Mouse (Mus musculus): ENCODE measurements around the gene Sec1. TPM values are rescaled to one million over a fixed set of nuclear protein-coding genes. Genes with fewer than 3 reads are reported as not detected.

The Sec1 gene
- polyA plus RNA-seq, 1 experiment, result 0.14 TPM

DNA sequence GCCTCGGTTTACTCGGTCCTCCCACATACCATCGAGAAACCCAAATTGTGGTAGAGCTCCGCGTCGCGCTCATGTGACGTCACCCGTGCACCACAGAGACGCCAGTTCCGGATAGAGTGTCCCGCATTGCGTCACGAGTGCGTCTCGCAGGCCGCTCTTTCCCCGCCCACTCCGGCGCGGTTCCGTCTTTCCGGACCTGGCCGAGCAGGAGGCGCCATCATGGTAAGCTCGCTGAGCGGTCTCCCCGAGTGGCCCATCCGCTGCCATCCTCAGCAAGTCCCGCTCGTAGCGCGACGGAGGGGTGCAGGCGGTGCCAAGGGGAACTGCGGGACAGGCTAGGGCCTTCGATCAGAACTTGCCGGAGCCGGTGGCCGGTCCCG is 23.7 kb upstream of the Sec1 start, which contains the start of gene Sphk2:
Gene Sphk2 (minus strand): TSS at position 85 of the 380 bp plus-strand sequence.
- DNase-seq (ENCODE audit: low spot score), result peak; percentile 98

DNA sequence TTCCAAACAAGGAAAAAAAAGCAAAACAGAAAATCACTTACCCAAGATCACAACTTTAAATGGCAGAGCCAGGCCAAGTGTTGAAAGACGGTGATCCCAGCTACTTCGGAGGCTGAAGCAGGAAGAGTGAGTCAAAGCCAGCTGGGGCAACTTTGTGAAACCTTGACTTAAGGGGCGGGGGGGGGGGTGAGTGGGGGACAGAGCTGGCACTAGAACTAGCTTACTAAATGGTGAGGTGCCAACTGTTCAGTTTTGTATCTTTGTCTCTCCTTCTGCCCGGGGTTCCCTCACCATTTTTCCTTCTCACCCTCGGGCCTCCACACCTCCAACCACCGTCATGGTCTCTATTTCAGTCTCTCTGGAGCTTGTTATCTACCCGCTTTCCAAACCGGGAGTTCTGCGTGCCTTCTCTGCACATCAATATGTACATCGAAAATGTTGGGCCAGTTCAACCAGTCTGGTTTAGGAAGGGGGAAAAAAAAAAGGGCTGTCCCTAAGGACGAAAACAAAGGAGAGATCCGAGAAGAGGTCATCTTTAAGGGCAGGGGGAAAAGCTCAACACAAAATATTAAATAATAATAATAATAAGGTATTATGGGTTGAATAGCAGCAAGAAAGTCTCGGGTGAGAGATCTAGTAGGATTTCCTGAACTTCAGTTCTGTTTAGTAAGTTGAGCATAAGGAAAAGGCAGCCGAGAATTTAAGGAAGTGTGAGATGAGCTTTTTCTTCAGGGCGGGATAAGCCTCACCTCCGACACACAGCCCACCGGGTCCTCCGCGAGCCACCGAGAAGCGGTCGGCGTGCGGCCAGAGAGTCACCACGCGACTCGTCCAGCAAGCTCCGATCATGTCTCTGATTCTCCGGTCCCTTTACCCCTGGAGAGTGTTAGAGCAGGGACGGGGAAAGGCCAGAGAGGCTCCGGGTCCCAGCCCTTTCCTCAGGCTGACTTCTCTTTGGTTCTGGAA is 23.0 kb upstream of the Sec1 start:
- DNase-seq (ENCODE audit: low spot score), result no peak

DNA sequence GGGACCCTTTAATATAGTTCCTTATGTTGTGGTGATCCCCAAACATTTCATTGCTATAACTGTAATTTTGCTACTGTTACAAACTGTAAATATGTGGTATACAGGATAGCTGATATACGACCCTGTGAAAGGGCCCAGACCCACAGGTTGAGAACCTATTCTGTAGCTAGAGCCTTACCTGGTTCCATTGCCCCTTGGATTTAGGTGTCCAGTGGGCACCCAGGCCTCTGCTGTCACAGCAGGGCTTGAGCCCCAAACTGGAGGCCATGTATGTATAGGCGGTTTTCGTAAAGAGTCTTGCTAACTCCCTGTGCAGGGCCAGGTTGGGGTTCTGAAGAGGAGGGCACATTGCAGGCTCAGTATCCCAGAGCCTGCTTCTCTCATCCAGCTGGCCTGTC is 22.3 kb upstream of the Sec1 start:
- DNase-seq (ENCODE audit: low spot score), result no peak

DNA sequence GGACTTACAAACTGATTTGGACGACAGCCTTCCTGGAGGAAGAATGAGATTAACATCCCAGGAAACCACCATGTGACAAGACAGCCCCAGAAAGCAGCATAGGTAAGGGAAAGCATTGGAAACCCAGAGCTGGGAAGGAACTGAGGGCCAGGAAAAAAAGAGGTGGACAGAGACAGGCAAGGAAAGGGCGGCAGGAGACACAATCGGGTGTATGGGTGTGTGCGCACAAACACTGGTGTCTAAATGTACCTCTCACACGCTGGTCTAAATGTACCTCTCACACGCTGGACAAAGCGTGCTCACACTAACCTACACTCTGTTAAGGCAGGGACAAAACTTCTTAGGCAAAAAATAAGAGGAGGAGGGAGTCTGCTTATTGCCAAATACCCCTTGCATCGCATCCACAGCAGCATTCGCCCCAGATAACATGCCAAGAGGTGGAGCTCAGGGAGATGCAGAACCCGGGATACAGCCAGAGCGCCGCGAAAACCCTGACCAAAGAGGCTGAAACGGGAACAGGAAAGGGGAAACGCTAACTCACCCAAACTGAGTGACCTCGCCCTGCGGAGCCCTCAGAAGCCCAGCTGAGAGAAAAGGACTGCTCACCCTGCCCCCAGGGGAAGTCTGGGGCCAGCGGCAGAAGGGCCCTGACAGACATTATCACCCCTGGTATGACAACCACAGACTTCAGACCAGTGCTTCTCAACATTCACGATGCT is 21.7 kb upstream of the Sec1 start:
- DNase-seq (ENCODE audit: low spot score), result no peak

DNA sequence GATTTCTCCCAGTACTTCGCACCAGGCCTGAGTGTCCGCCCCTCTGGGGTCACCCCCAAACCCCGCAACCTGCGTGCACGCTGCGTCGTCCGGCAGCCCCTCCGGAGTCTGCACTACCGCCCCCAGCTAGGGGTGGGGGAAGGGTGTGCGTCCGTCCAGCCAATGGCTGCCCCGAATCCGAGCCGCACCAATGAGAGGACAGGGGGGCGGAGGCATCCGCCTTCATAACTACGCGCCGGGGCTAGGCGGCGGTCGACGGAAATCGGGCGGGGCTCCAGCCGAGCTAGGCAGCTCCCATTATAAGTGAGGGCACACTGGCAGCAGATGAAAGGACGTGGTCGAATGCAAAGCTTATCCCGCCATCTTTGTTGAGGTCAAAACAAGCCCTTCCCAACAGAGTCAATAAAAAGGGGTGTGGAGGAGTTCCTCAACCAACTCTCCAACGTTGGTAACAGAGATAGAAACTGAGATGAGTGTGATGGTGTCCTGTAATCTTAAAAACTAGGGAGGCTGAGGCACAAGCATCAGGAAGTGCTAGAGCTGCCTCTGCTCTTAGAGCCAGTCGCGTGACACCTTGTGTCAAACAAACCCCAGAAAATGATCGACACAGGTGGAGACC is 21.0 kb upstream of the Sec1 start, which contains the start of gene Rpl18:
Gene Rpl18 (plus strand): TSS at position 368 of the 619 bp plus-strand sequence.
- DNase-seq (ENCODE audit: low spot score), result peak; percentile 89

DNA sequence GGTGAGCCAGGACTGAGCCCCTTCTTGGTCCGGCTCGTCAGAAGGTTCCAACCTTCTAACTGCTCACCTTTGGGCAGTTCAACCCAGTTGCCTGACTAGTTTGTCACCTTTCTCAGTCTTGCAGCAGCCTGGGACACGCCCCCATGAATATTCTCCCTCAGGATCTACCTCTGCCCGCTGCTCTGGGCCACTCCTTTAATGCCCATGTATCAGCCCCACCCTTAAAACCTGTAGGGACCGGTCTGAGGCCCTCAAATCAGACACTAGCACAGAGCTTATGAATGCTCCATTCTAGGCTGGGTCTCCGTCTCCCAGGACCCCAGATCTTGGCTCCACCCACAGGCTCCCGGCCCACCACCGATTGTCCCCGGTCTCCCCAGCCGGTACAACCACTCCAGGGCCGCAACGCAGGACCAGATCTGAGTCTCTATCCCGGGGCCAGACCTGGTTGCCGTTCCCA is 20.5 kb upstream of the Sec1 start:
- no peak for DNase-seq (ENCODE audit: low spot score)

DNA sequence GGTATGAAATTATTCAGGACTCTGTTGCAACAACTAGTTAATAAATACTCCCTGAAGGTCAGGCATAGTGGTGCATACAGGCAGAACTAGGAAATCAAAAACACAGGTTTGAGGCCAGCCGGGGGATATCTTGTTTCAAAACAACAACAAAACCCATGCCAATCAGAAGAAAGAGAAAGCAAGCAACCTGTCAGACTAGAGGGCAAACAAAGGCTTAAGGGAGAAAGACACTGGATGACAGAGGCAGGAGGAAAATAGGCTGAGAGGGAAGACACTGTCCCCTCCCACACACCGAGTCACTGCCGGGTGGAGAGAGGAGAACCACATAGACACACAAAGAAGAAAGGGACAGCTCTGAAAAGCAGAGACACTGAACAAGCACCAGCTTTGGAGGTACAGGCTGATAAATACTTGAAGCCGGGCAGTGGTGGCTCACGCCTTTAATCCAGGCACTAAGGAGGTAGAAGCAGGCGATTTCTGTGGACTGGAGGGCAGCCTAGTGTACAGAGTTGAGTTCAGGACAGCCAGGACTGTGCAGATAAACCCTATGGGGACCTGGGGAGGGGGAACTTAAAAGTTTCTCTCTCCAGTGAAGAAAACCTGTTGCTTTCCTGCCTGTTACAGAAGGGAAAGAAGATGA is 19.8 kb upstream of the Sec1 start:
- no peak for DNase-seq (ENCODE audit: low spot score)

DNA sequence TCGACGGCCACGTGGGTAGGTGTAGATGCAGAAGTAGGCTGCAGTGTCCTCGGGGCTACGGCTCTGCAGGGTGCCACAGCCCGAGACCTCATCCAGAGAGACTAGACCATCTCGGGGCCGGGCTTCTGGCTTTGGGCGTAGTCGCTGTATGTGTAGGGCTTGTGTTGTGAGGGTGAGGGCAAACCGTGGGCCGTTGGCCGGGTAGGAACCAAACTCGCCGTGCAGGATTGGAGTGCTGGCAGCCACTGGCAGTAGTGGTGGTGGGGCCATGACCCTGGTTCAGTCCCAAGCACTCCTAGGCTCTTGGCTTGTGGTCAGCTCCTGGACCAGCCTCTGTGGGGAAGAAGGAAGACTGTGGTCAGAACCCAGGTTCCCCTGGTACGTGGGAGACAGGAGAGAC is 19.2 kb upstream of the Sec1 start:
- DNase-seq (ENCODE audit: low spot score), result no peak

DNA sequence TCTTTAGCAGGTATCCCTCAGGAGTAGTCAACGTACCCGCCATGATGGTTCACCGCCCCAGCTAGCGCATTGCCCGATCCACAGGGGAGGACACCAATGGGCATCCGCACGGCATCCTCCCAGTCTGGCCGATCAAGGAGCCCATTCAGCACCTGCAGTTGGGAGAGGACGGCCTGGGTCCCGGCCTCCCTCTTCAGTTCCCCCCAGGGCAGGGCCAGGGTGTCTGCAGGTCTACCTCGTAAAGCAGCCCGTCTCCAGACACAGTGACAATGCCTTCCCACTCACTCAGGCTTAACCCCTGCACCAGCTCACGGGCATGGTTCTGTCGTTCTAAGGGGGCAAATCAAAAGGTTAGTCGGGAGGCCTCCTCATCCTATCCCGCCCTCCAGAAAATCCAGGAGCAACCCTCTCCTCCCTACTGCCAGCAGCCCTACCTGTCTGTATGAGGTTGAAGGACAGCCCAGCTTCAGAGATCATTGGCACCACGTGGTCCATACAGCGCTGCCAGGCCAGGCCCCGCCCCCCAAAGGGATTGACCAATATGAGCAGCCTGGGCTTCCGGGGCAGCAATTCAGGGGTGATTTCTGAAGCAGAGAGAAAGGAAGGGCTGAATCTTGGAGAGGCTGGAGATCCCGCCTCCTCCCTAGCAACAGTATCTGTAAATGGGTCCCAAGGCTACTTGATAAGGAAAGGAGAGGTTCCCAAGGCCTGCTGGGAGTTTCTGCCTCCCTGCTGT is 18.0 kb upstream of the Sec1 start:
- DNase-seq (ENCODE audit: low spot score), result no peak

DNA sequence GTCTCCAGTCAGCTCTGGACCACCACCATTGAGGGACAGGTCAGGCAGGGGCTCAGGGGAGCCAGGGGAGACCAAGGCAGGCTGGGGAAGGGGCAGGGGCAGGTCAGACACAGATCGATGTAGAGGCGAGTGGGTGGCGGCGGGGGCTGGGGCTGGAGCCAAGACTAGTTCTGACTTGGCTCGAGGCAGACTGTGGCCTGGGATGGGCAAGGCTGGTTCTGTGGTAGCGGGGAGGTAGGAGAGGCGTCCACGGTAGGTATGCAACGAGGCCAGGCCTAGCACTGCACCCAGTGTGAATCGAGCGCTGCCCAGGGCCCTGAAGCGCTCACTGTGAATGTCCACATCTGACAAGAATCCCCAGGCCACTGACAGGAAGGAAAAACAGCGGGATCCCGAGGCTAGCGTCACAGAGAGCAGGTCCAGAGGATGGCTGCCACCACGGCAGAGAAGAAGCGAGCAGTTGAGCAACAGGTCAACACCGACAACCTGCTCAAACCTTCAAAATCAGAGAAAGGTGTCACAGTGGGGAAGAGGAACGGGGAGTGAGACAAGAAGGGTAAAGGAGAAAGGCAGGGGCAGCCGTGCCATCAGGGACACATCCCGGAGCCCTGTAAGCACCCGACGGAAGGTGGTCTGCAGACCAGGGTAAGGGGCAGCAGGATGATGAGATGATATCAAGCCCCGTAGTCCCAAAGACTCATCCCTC is 17.3 kb upstream of the Sec1 start:
- no peak for DNase-seq (ENCODE audit: low spot score)

DNA sequence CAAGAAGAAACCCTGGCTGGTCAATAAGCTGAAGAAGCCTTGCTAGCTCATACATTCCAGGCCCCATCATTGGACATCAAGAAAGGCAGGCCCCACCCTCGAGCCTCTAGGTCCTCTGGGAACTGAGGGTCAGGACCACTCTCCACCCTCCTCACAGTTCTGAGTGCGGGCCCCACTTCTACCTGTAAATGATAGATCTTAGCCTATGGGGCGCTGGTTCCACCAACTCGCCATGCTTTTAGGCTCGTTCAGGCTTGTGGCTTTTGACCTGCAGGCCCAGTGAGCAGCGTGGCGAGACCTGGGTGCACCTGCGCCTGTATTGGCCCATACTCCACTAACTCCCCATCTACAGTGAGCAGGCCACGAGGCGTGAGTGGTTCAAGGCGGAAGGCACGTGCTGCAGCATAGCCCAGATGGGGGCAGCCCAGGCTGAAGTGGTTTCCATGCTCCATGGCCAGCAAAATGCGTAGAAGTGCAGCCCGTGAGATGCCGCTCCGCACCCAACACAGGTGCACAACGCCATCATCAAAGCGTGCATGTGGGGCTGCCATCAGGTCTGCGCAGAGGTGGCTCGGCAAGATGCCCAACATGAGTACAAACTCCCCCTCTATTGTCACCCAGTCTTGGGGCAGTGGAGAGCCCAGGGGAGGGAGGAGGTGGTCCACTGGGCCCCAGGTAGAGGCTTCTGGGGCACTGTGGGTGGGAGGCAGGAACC is 16.4 kb upstream of the Sec1 start:
- DNase-seq (ENCODE audit: low spot score), result no peak

DNA sequence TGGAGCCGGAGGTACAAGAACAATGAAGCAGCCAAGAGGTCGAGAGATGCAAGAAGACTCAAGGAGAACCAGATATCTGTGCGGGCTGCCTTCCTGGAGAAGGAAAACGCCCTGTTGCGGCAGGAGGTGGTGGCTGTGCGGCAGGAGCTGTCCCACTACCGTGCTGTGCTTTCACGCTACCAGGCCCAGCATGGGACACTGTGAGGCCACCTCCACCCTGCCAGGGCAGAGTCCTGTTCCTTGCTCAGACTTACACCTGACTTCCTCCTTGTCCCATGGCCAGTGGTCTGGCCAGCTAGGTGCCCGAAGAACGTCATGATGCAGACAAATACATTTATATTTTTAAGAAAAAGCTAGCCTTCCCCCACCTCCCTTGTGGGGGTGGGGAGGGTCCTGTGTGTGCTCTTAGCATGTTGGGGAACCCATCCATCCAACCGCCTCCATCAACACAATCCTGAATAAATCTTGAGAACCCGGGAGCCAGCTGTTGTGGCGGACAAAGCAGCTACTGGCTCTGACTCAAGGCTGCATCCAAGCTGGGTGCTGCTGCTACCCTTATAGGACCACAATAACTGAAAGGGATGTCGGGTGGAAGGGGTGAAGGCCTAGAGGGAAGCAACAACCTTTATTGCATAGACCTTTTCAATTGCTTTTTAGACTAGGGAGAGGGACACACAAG is 15.6 kb upstream of the Sec1 start:
- no peak for DNase-seq (ENCODE audit: low spot score)

DNA sequence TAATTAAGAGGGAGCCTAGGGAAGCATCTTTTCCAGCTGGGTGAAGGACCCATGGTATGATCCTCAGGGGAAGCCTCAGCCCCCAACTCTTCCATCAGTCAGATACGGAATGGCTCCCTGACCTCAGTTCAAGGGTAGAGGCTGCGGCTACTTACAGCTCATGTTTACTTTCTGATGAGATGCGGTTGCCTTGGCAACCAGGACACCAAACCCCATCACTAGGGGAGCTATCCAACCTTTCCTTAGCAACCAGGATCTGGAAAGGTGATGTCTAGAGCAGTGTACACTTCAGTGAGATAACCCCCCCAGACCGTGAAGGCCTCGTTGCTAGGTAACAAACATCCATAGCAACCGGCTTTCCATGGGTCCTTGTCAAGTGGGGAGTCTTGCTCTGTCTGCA is 14.8 kb upstream of the Sec1 start:
- DNase-seq (ENCODE audit: low spot score), result no peak

DNA sequence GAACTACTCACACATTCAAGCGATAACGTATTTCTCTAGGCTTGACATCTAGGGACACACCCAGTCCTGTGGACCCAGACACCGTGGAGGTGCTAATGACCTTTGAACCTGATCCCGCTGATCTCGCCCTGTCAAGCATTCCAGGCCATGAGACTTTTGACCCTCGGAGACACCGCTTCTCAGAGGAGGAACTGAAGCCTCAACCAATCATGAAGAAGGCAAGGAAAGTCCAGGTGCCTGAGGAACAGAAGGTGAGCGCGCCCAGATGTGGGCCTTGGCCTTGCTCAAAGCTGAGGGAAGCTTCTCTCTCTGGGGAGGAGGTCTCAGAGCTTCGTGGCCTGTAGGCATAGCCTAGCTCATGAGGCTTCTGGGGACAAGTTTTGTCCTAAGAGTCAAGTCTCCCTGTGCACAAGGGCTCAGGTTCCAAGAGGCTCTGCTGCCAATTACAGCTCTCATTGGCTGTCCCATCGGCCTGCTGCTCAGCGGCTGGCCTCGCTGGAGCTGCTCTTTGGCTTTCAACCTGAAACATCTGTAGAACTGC is 14.1 kb upstream of the Sec1 start:
- no peak for DNase-seq (ENCODE audit: low spot score)

DNA sequence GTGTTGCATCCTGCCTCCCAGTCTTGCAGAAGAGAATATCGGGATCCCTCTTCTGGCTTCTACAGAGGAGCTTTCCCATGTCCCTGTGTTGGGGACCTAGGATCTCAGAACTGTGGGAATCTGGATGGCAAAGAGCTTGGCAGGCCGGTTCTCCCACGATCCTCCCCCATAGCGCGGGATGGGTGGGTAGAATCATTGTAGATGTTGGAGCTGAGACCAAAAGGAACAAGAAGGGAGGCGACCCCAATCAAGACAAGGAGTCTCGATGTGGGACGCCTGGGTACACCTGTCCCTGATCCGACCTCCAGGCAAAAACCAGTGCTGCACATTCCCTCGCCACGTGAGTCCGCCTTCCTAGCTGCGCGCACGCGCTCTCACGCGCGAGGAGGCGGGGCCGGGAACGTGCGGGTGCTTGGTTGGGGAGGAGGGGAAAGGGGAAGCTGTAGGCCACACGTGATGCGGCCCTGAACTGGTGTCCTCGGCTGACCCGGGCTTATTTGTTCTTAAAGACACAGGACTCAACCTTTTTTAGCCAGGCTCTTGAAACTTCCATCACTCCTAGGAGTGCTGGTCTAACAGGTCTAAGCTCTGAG is 13.3 kb upstream of the Sec1 start:
- peak; percentile 97 for DNase-seq (ENCODE audit: low spot score)

DNA sequence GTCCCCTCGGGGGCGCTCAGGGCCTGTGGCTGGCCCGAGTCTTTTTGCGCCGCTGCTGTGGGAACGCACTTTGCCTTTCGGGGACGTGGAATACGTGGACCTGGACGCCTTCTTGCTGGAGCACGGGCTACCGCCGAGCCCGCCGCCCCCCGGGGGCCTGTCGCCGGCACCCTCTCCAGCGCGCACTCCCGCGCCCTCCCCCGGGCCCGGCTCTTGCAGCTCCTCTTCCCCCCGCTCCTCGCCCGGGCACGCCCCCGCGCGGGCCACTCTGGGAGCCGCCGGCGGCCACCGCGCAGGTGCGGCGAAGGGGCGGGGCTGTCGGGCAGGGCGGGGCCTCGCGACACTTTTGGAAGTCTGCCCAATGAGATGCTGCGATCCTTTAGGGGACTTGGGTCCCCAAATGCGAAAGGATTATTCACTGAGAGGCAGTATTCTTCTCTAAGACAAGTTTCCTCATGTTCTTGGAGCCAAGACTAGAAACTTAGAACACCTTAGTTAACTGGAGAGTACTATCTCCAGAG is 12.6 kb upstream of the Sec1 start:
- DNase-seq (ENCODE audit: low spot score), result peak; percentile 91

DNA sequence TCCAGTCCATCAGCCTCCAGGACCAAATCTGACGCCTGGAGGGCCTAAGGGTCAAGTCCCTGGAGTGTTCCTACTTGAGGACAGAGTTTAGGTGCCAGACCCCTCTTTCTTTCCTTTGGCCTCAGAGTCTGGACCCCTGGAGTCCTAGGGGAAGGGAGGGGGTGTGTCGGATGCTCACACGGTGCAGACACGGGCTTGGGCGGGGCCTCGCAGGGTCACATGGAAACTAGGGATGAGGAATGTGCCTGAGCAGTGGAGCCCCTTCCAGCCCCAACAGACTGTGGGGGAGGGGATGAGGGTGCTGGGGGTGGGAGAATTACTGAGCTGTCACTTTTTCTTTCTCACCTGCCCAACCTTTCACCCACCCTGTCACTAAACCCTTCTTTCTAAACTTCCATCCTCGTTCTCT is 11.7 kb upstream of the Sec1 start:
- DNase-seq (ENCODE audit: low spot score), result no peak

DNA sequence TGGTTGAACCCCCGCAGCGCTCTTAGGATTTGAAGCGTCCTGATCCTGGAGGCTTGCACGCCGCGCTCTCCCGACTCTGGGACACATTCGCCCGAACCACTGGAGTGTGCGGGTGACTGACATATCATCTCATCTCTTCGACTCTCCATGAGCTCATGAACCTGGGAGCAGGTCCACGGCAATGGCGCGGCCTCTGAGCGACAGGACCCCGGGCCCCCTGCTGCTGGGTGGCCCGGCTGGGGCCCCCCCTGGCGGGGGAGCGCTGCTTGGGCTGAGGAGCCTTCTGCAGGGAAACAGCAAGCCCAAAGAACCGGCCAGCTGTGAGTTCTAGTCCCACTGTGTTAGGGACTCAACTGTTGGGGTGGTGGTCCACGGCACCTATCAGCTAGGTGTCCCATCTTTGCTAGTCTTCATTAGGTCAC is 11.3 kb upstream of the Sec1 start:
- DNase-seq (ENCODE audit: low spot score), result no peak
